Mouse (Mus musculus) midbrain, embryonic 15.5 days (tissue): Measurements from ENCODE around the gene Fgd6. TPM values are rescaled to one million over a fixed set of nuclear protein-coding genes. Genes with fewer than 3 reads are reported as not detected.
A peak's percentile ranks its signal among the peaks of the same experiment; 100 is the strongest.

Experiments used
- ATAC-seq: fragments of 200-750 bp; cut with Nextera tagmentation; replicated peaks from 2 replicates; pipeline ENCODE4 v1.8.0; 2017; ENCODE audit warnings: moderate TSS enrichment
- H3K27ac ChIP-seq: fragments of 300-500 bp; sonication (generic); 2 replicates; pipeline ENCODE4 v1.5.1; 2015; ENCODE audit warnings: mild to moderate bottlenecking, inconsistent platforms
- H3K27me3 ChIP-seq: fragments of 300-500 bp; sonication (generic); replicated peaks from 2 replicates; pipeline ENCODE4 v1.6.1; 2015; ENCODE audit warnings: inconsistent platforms
- H3K36me3 ChIP-seq: fragments of 300-500 bp; sonication (generic); replicated peaks from 2 replicates; pipeline ENCODE4 v1.6.1; 2015; ENCODE audit warnings: inconsistent platforms
- H3K4me1 ChIP-seq: fragments of 300-500 bp; sonication (generic); 2 replicates; pipeline ENCODE4 v1.6.1; 2015; ENCODE audit warnings: inconsistent platforms
- H3K4me2 ChIP-seq: fragments of 300-500 bp; sonication (generic); 2 replicates; pipeline ENCODE4 v1.6.1; 2015; ENCODE audit warnings: inconsistent platforms, mild to moderate bottlenecking, moderate library complexity
- H3K4me3 ChIP-seq: fragments of 300-500 bp; sonication (generic); 2 replicates; pipeline ENCODE4 v1.5.1; 2015; ENCODE audit warnings: mild to moderate bottlenecking, inconsistent platforms
- H3K9ac ChIP-seq: fragments of 300-500 bp; sonication (generic); 2 replicates; pipeline ENCODE4 v1.6.1; 2015; ENCODE audit warnings: mild to moderate bottlenecking, inconsistent platforms
- H3K9me3 ChIP-seq: fragments of 300-500 bp; sonication (generic); 2 replicates; pipeline ENCODE4 v1.6.1; 2016; ENCODE audit warnings: inconsistent platforms
- WGBS: fragments of 180-500 bp; shearing (Covaris S2); methylation state at CpG from one replicate; pipeline ENCODE4 v1.1.7; 2015; ENCODE audit warnings: mixed read lengths; 5-methylcytosine and 5-hydroxymethylcytosine counted together
- polyA plus RNA-seq: library from polyadenylated mRNA; unstranded; fragments of >200 nt; fragmentation: Nextera tagmentation; extraction: Ambion mirVana; gene quantifications from 2 replicates; pipeline ENCODE4 v1.2.1, GENCODE M21; 2015

Fgd6 gene
- polyA plus RNA-seq, 1 experiment from 2014 or later: 2.5 TPM

DNA sequence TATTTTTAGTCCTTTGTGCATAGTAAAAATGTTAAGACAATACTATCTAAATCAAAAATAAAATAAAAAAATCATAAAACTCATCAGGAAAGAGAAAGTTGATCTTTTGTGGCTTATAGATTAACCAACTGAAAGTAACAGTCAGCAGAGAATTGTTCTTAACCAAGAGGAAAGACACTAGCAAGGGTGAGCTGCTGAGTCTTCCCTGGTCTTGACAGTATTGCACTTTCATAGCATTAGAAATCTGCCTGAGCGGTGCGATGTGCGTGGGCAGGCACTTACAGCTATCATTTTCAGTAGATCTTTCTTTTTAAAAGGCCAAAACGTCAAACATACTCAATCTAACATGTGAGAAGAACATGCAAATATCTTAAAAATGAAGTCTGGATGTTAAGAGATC is 14.7 kb upstream of the Fgd6 start:
- no peak overlapping the region for H3K4me2 ChIP-seq
- H3K4me1 ChIP-seq: 0 out of 2 replicates have a peak, but pooled peaks cover 3% of the 10 kb centered on the region
- no peak for ATAC-seq
- no peaks in the 10 kb centered on the region for H3K9me3 ChIP-seq
- 0 out of 2 replicates have a peak, but pooled peaks cover 6% of the 10 kb centered on the region for H3K36me3 ChIP-seq
- no peak overlapping the region for H3K4me3 ChIP-seq
- H3K9ac ChIP-seq: no peak overlapping the region
- no peaks in the 10 kb centered on the region for H3K27me3 ChIP-seq
- H3K27ac ChIP-seq: no peak overlapping the region
- WGBS: 95% methylated on average over 4 of the region's 4 CpGs

DNA sequence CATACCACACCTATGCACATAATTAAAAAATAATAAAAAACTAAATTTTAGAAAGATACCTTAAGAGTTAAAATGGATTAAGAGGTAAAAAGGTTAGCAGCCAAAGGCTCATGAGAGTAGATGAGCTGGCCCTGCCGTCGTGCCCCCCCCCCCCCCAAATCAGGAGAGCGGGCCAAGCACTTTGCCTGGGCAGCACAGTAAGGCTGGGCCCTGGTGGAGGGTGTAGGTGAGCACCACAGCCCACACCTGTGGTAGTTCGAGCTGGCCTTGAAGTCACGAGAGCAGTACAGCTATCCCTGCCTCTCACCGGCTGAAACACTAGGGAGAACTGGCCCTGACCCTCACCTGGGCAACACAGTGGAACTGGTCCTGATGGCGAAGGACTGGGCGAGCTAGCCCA is 10.7 kb upstream of the Fgd6 start:
- 96% methylated on average over 8 of the region's 8 CpGs for WGBS
- ATAC-seq: 0 out of 2 replicates have a peak, but pooled peaks have one; percentile 37
- no peak overlapping the region for H3K9ac ChIP-seq
- H3K4me2 ChIP-seq: no peak overlapping the region
- H3K27me3 ChIP-seq: no peaks in the 10 kb centered on the region
- H3K36me3 ChIP-seq: 0 out of 2 replicates have a peak, but pooled peaks cover 6% of the 10 kb centered on the region
- 0 out of 2 replicates have a peak, but pooled peaks cover 3% of the 10 kb centered on the region for H3K4me1 ChIP-seq
- no peak overlapping the region for H3K27ac ChIP-seq
- H3K9me3 ChIP-seq: no peaks in the 10 kb centered on the region
- H3K4me3 ChIP-seq: no peak overlapping the region

DNA sequence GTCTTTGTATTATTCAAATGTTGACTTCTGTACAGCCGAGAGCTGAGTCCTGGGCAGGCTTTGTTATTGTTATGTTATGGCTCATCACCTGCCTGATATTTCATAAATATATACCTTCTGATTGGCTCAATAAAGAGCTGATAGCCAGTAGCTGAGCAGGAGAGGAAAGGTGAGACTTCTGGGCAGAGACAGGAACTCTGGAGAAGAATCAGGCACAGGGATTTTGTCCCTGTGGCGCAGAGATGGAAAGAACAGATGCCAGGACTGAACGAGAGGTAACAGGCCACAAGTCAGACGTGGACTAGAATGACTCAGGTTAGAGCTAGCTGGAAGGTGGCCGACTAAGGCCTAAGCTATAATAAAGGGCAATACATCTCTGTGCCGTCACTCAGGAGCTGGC is 7.3 kb upstream of the Fgd6 start:
- H3K9me3 ChIP-seq: no peaks in the 10 kb centered on the region
- 88% methylated on average over 6 of the region's 6 CpGs for WGBS
- no peak overlapping the region for H3K4me2 ChIP-seq
- no peaks in the 10 kb centered on the region for H3K27me3 ChIP-seq
- 0 out of 2 replicates have a peak, but pooled peaks cover 6% of the 10 kb centered on the region for H3K36me3 ChIP-seq
- H3K4me1 ChIP-seq: peaks cover 19% of the 10 kb centered on the region
- H3K4me3 ChIP-seq: no peak overlapping the region
- no peak overlapping the region for H3K9ac ChIP-seq
- ATAC-seq: no peak
- no peak overlapping the region for H3K27ac ChIP-seq

DNA sequence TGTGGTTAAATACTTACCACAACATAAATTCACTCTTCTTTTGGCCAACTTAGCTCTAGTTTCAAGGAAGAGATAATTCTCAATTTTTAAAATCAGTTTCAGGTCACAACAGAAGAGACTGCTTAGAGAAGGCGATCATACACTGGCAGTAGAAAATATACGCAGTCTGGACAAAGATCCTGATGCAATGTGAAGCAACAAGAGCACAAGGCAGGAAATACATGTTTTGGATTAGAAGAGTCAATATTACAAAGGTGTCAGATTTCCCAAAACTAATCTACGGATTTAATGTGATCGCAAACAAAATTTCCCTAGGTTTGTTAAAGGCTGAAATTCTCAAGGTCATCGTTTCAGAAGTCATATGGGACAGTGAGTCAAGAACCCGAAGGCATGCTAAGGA is 4.6 kb upstream of the Fgd6 start:
- no peak overlapping the region for H3K4me3 ChIP-seq
- no peak overlapping the region for H3K4me2 ChIP-seq
- H3K27me3 ChIP-seq: no peaks in the 10 kb centered on the region
- ATAC-seq: no peak
- H3K36me3 ChIP-seq: no peaks in the 10 kb centered on the region
- peaks cover 29% of the 10 kb centered on the region for H3K4me1 ChIP-seq
- H3K9ac ChIP-seq: no peak overlapping the region
- 88% methylated on average over 6 of the region's 6 CpGs for WGBS
- H3K9me3 ChIP-seq: no peaks in the 10 kb centered on the region
- H3K27ac ChIP-seq: no peak overlapping the region

DNA sequence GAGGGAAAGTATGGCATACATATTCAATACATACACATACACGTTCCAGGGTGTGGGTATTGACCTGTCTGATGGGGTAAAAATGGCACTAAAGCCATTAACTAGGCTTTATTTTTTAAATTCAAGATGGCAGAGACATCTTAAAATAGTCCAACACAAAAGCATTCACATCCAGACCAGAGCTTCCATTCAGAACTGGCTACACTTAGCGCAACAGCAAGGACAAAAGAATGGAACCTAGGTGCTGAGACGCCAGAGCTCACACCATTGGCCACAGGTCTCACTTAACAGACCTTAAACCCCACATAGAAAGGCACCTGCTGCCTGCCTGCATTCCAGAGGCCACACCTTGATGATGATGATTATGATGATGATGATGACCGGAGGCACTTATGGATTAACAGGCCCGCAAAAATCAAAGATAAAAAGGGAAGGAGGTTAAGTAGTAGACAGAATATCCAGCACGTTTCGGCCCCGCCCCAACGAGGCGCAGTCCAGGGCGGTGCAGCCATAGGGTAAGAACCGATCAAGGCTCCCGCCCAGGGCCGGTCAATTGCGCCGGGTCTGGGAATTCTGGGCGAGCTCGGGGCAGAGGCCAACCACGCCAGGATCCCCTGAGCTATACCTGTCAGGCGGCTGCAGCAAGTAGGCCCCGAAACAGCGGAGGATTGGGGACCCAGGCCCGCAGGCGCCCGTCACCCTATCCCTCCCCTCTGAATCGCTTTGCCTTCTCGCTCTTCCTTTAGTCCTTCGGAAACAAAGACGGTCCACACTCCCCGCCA is 734 bp upstream of the Fgd6 start:
- peak overlapping the region; percentile 64 for H3K4me2 ChIP-seq
- WGBS: under 1% methylated on average over 30 of the region's 30 CpGs
- no peaks in the 10 kb centered on the region for H3K36me3 ChIP-seq
- H3K9ac ChIP-seq: peak overlapping the region; percentile 96
- H3K27me3 ChIP-seq: no peaks in the 10 kb centered on the region
- H3K4me3 ChIP-seq: peak overlapping the region; percentile 87
- H3K9me3 ChIP-seq: no peaks in the 10 kb centered on the region
- H3K27ac ChIP-seq: peak overlapping the region; percentile 87
- ATAC-seq: peak; percentile 82
- H3K4me1 ChIP-seq: peaks cover 34% of the 10 kb centered on the region

DNA sequence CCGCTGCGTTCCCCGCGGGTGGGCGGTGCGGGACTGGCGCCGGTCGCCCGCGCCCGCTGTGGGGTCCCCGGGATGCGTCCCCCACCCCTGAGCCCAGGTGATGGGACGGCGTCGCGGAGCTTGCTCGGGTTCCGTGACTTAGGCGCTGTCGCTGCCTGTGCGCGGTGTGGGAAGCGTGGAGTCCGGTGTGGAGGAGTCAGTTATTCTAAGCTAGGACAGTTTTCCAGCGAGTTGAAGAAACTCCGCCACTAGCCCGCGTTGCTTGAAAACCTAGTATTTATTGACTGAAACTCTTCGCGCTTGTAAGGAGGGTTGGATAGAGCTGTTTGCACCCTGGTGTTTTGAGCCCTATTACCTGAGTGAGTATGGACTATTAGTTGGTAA is 566 bp downstream of the Fgd6 start:
- peak overlapping the region; percentile 70 for H3K9ac ChIP-seq
- H3K9me3 ChIP-seq: no peaks in the 10 kb centered on the region
- WGBS: under 1% methylated on average over 32 of the region's 32 CpGs
- peak overlapping the region; percentile 87 for H3K4me2 ChIP-seq
- peak; percentile 58 for ATAC-seq
- peak overlapping the region; percentile 87 for H3K4me3 ChIP-seq
- H3K36me3 ChIP-seq: no peaks in the 10 kb centered on the region
- H3K27ac ChIP-seq: peak overlapping the region; percentile 72
- H3K27me3 ChIP-seq: no peaks in the 10 kb centered on the region
- peaks cover 34% of the 10 kb centered on the region for H3K4me1 ChIP-seq

DNA sequence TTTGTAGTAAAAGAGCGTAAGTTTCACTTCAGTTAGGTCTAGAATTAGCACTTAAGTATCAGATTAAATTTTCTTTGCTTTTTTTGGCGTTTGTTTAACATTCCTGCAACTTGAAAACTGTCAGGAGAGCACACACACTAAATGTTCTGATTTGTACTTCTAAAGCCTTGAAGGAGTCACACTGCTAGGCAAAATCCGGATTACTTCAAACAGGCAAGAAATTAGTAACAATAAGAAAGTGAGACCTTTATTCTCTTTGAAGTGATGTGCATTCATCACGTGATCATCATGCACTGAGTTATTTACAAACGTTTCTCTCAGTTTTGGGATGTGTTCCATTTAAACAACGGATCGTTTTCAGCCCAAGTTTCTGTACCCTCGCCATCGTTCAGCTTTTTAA is 1.4 kb downstream of the Fgd6 start:
- no peak for ATAC-seq
- 30% methylated on average over 9 of the region's 9 CpGs for WGBS
- no peaks in the 10 kb centered on the region for H3K36me3 ChIP-seq
- H3K4me2 ChIP-seq: peak overlapping the region; percentile 87; the same call in 1 of the 2 replicates
- no peak overlapping the region for H3K27ac ChIP-seq
- H3K27me3 ChIP-seq: no peaks in the 10 kb centered on the region
- no peak overlapping the region for H3K9ac ChIP-seq
- no peaks in the 10 kb centered on the region for H3K9me3 ChIP-seq
- peaks cover 26% of the 10 kb centered on the region for H3K4me1 ChIP-seq
- peak overlapping the region; percentile 87; the same call in 1 of the 2 replicates for H3K4me3 ChIP-seq

DNA sequence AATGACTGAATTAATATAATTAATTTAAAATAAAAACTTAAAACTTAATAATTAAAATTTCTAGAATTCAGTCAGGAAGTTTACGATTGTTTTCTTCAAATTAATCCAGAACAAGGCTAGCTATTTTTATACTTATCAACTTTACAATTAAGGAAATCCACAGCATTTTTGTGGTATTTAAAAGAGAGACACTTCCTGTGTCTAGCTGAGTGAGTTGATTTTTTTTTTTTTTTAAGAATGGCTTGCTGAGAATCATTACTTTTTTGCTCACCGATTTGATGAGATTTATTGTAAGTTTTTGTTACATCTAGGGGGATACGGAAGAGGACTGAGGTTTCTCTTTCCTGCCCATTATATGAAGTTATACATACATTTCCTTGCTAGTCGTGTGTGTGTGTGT is 1.8 kb downstream of the Fgd6 start:
- H3K27me3 ChIP-seq: no peaks in the 10 kb centered on the region
- no peak overlapping the region for H3K4me3 ChIP-seq
- no peak overlapping the region for H3K4me2 ChIP-seq
- 73% methylated on average over 4 of the region's 4 CpGs for WGBS
- H3K27ac ChIP-seq: no peak overlapping the region
- H3K36me3 ChIP-seq: no peaks in the 10 kb centered on the region
- no peak for ATAC-seq
- peaks cover 23% of the 10 kb centered on the region for H3K4me1 ChIP-seq
- H3K9ac ChIP-seq: no peak overlapping the region
- no peaks in the 10 kb centered on the region for H3K9me3 ChIP-seq

DNA sequence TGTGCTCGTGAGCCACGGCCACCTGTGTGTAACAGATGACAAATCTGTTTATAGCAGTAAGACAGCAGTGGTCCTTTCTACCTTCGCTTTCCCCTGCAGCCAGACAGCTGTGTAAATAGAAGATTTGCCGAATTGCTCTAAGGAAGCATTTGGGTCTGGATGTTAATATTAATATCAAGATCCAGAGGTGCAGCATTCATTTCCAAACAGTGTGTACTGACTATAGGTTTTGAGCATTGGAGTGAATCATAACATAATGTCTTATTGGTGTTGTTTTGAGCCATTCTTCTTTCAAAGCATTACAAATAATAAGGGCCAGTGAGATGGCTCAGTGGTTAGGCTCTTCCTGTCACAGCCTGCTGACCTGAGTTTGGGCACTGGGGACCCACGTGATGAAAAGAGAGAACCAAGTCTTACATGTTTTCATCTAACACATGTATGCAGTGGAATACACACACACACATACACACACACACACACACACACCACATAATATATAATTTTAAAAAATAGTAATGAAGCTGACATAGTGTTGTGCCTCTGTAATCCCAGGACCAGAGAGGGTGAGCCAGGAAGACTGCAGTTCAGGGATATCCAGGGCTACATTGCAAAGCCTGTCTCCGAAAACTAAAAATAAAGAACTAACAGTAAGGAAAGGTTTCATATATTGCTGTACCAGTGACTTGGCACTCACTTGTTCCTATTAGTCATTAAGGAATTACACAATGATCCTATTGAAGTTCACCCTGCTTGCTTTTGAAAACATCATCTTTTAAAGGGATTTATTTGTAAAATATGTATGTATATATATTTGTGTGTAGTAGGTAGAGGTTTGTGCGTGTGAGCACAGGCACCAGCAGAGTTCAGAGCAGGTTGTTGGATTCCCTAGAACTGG is 2.8 kb downstream of the Fgd6 start:
- WGBS: 70% methylated on average over 7 of the region's 7 CpGs
- ATAC-seq: no peak
- no peaks in the 10 kb centered on the region for H3K9me3 ChIP-seq
- no peak overlapping the region for H3K9ac ChIP-seq
- no peak overlapping the region for H3K27ac ChIP-seq
- H3K36me3 ChIP-seq: no peaks in the 10 kb centered on the region
- H3K4me2 ChIP-seq: no peak overlapping the region
- no peaks in the 10 kb centered on the region for H3K27me3 ChIP-seq
- peaks cover 14% of the 10 kb centered on the region for H3K4me1 ChIP-seq
- H3K4me3 ChIP-seq: no peak overlapping the region

DNA sequence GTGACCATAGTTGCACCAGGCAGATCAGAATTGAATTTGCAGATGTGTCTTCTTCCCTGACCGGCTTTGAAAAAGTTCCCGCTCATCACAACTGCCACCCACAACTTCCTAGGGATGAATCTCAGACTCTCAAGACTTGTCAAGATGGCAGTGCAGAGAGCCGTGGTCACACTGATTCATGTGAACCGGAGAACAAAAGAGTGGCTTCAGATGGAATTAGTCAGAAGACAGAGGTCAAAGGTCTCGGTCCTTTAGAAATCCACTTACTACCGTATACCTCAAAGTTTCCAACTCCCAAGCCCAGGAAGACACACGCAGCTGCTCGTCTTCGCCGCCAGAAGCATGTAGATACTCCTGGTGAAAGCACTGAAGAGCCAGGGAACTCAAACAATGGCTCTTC is 8.1 kb downstream of the Fgd6 start:
- Histone ChIP-seq H3K36me3 (no peaks in the 10 kb centered on the region), H3K4me3 (no peak overlapping the region), H3K4me2 (no peak overlapping the region), H3K27ac (no peak overlapping the region), H3K4me1 (no peaks in the 10 kb centered on the region), H3K9ac (no peak overlapping the region), H3K9me3 (no peaks in the 10 kb centered on the region), H3K27me3 (no peaks in the 10 kb centered on the region)
- WGBS: 16% methylated on average over 10 of the region's 10 CpGs
- ATAC-seq: no peak

DNA sequence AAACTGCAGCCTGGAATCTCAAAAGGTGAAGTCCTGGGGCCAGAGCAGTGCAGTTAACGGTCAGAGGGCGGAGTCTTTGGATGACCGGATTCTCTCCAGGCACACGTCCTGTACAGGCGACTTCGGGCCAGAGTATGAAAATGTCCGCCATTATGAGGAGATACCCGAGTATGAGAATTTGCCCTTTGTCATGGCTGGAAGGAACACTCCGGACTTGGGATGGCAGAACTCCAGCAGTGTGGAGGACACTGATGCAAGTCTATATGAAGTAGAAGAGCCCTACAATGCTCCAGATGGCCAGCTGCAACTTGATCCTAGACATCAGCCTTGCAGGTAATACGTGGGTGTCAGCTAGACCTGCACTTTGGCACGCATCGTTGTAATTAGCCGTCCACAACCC is 9.5 kb downstream of the Fgd6 start:
- Histone ChIP-seq H3K36me3 (no peaks in the 10 kb centered on the region), H3K9ac (no peak overlapping the region), H3K4me2 (no peak overlapping the region), H3K27ac (no peak overlapping the region), H3K4me3 (no peak overlapping the region), H3K4me1 (no peaks in the 10 kb centered on the region), H3K27me3 (no peaks in the 10 kb centered on the region), H3K9me3 (no peaks in the 10 kb centered on the region)
- no peak for ATAC-seq
- 93% methylated on average over 13 of the region's 13 CpGs for WGBS

DNA sequence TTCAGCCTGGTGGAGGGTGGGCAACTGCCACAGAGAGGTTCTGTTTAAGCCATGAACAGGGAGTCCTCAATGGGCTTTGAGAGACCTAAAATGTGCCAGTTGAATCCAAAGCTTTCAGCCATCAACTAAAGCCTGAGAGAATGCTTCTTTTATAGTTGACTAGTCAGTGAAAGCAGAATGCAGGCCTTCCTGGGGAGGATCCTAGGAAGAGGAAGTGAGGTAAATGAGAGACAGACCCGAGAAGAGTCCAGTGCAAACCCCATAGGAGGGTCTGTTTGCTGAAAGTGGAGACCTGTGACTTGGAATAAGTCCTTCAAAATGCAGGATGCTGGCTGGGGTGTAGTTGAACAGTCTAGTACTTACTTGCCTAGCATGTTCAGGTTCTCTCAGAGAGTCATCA is 11.2 kb downstream of the Fgd6 start:
- no peaks in the 10 kb centered on the region for H3K36me3 ChIP-seq
- H3K27ac ChIP-seq: no peak overlapping the region
- H3K9me3 ChIP-seq: no peaks in the 10 kb centered on the region
- H3K27me3 ChIP-seq: no peaks in the 10 kb centered on the region
- H3K4me2 ChIP-seq: no peak overlapping the region
- no peaks in the 10 kb centered on the region for H3K4me1 ChIP-seq
- 55% methylated on average over 1 of the region's 1 CpGs for WGBS
- no peak for ATAC-seq
- no peak overlapping the region for H3K4me3 ChIP-seq
- no peak overlapping the region for H3K9ac ChIP-seq
